Mouse (Mus musculus): Measurements from ENCODE around the gene Fzr1. TPM values are rescaled to one million over a fixed set of nuclear protein-coding genes. Genes with fewer than 3 reads are reported as not detected.
A peak's percentile ranks its signal among the peaks of the same experiment; 100 is the strongest.

Fzr1 gene
- total RNA-seq, 2 experiments from 2014 or later = 27.8 to 29.4 TPM

DNA sequence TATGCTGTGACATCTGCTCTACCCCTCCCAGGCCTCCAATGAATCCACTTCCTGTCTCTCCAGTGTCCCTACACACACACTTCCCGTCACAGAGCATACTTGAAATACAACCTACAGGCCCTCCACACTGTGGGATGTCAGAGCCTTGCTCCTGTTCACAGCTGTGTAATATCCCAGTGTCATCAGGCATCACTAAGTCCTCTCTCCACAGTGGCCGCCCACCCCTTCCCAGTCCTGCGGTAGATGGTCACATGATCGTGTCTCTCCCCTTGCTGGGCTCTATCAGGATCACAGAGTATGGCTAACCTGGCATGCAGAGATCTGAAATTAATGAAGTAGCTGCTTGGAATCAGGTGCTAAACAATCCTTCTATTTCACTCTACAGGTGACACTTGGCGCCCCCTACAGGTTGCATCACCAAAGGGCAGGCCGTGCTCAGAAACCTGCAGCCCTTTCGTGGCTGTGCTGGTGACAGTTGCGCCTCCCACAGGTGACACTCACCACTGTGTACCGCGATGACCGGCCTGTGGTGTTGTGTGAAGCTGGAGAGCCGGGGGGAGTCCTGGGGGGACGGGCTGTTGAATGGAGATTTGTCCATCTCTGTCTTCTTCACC is 27.4 kb upstream of the Fzr1 start:
- DNase-seq = peak in 1 of 2 experiments; percentile 74
- intact Hi-C loops (cut with DNase I) = no loop called here

DNA sequence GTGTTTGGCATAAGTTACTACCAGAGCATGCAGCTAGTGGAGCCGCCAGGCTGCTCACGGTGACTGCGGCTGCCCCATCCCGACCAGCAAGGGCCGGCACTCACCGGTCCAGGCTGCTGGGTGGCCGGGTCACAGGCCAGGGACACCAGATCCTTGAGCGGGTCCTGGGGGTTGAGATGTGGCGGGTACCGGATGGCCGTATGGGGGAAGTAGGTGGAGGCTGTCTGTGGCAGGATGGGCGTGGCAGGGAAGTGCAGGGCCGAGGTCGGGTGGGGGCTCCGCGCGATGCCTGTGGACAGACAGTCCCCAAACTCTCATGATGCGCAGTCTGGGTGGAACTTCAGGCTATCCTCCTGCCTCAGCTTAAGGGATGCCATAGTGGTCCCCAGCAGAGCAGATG is 26.4 kb upstream of the Fzr1 start:
- DNase-seq = peak in 1 of 2 experiments; percentile 52
- intact Hi-C loops (cut with DNase I) = no loop called here

DNA sequence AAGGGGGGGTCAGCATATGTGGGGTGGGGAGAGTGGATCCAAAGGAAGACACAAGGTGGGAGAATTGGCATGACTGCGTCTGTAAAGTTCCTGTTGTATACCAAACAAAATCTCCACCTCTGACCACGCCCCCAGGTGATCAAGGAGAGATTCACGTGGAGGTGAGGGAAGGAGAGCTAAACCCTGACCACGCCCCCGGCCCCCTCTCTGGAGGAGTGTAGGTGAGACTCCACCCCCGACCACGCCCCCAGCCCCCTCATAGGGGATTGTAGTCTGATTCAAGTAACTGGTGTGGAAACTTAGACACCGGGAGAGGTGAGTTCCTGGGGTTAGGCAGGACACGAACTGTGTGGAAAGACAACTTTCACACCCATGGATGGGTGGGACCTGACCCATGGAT is 25.8 kb upstream of the Fzr1 start:
- DNase-seq = no peak
- intact Hi-C loops (cut with DNase I) = no loop called here

DNA sequence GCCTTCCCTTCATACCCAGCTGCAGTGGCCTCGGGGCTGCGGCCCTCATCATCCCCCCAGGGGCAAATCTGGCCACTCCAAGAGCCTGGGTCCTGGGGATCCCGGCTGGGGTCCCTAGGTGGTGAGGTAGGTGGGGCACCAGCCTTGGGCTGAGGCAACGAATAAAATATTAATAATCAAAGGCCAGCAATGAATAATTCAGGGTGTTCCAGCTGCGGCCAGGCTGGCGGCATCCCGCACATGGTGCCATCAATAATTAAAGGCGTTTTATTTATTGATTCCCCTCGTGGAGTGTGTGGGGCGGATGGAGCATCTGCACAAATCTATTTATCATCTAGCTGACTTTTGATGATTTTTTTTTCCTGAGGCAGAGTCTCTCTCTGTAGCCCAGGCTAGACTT is 25.2 kb upstream of the Fzr1 start:
- no peak for DNase-seq
- intact Hi-C loops (cut with DNase I) = no loop called here

DNA sequence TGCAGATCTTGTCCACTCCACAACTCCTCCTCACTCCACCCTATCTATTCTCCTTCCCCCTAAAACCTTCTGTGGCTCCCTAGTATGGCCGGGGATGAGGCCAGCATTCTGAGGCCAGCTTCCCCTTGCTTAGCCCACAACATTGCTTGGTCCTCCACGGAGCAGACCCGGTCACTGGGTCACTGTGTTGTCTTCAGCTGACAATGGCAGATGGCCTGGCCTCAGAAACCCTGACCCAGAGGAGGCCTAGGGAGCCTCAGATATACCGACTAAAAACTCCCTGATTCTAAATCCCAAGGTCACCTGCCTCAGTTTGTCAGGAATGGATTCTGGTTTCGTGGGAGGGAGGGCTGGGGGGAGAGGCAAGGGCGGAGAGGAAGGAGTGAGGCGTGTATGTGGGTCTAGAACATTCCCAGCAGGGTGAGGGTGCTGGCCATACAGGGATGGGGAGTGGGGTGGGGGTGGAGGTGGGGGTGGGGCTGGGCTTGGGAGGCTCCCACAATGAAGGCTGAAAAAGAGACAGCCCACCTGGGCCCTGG is 24.0 kb upstream of the Fzr1 start:
- DNase-seq = no peak
- intact Hi-C loops (cut with DNase I) = no loop called here

DNA sequence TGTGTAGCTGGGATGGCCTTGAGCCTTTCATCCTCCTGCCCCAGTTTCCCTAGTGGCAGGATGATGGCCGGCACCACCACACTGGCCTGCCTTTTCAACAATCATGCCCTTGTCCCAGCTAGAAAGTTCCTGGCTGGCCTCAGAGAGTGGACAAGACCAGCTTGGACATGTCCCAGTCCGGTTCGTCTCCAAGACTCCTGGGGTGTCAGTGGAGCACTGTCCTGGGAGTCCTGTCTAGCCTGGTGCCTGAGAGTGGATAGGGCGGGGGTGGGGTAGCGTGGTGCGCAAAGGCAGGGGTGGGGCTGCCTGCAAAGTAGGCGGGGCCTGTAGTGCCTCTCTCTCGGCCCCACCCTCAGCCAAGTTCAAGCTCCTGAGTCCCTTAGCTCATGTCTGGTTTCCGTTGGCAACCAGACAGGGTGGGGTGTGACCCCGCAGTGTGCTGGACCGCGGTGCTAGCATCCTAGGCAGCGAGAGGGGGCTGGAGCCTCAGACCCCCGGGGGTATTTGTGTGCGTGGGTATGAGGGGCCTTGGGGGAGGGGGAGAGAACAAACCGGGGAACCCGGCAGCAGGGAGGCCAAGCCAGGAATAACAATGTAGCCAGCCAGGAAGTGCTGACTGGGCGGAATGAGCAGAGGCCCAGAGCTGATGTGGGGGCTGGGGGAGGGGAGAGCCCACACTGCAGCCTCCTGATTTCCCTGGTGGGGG is 23.4 kb upstream of the Fzr1 start:
- intact Hi-C loops (cut with DNase I) = no loop called here
- peak; percentile 77 to 84 for DNase-seq

DNA sequence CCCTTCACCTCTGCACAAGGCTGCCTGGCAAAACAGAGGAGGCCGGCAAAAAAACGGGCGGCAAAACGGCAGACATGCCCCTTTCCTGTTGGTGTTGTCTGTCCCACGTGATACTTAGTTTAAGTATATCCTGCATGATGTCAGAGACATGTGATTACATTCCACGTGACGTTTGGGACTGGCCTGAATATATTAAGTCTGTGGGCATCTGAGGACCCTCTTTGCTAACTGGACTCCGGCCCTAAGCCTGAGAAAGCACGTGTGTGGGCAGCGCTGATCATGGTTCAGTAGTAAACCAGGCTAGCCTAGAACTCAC is 22.8 kb upstream of the Fzr1 start:
- intact Hi-C loops (cut with DNase I) = no loop called here

DNA sequence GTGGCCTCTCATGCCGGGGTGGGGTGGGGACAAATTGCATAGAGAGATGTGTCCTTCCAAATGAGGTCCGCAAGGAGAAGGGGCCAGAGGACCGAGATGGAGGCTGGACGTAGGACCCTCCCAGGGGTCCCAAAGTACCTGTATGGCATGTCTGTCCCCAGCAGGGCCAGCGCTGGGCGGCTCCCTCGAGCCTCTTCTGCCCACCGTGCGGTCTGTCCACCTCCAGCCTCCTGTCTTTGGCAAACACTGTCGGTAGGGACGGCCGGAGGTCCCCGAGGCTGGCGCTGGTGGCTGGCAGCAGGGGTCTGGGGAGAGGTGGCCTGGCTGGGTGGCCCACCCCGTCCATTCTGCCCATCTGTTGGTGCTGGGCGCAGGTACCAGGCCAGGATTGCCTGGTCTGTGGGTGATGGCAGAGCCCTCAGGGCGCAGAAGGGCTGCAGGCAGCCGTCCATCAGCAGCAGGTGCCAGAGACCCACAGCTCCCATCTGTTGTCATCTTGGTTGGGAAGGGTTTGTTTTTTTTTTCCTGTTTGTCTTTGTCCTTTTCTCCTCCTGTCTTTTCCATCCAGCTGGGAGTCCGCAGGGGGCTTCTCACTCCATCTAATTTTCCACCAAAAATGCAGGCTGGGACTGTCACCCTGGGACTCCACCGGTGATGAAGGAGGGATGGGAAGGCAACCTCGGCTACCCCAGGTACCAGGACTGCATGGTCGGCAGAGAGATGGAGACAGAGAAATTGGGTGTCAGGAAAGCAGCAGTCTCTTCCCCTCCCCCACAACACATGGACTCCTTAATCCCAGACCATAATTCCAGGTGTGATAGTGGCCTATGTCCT is 22.3 kb upstream of the Fzr1 start:
- no peak for DNase-seq
- intact Hi-C loops (cut with DNase I) = no loop called here

More for the DNA sequence above, 22.8 kb upstream of the Fzr1 start:
- no peak for DNase-seq

DNA sequence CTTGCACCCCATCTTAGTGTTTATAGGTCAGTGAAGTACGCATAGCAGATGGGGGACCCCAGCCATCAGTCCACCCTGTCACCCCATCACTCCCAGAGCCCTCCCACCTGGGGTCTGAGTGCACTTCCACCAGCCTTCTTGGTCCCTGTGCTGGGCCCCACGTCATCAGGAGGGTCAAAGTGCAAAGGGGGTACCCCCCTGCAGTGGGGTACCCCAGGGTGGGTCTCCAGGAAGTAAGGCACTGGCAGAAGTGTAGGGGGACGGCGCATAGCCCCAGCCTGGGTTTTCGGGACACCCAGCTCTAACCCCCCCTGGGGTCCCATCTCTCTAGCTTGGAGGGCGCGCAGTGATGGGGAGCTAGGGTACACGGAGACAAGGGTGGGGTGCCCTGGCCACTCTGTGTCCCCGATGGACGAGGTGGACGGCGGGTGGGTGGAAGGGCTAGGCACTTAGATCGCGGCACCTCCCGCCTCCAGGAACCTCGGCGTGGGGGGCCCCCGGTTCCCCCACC is 21.5 kb upstream of the Fzr1 start:
- DNase-seq = no peak
- intact Hi-C loops (cut with DNase I) = no loop called here

DNA sequence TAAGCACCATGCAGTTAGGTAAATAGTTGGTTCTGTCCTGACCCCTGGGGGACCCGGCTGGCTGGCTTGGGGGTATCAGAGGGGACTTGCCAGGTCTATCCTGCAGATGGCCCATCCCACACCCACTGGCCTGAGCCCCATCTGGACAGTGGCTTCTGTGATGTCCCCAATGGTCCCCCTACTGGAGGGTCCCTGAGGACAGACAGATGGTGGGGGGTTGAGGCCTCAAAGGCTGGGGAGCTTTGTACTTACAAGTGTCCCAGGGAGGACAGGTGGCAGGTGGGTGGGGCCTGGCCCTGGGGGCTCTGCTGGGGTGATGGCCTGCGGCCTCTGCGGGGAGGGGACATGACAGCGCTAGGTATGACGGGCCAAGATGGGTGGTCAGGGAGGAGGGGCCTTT is 21.0 kb upstream of the Fzr1 start:
- intact Hi-C loops (cut with DNase I) = no loop called here

DNA sequence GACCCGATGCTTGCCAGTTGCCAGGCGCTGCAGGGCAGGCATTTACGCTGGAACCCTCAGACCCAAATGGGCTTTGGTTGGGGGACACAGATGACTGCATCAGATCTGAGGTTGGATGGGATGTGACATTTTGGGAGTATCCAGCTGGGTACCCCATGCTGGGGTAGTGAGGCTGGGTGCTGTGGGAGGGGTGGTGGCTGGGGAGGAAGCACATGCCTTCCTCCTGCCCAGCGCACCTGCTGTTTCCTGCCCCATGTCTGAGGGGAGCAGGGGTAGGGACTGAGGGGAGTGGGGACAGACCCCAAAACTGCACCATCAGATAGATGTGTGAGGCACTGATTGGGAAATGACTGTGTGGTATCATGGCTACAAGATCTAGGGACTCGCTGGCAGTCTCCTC is 18.4 kb upstream of the Fzr1 start:
- intact Hi-C loops (cut with DNase I) = no loop called here

More for the DNA sequence above, 21.0 kb upstream of the Fzr1 start:
- DNase-seq = no peak

DNA sequence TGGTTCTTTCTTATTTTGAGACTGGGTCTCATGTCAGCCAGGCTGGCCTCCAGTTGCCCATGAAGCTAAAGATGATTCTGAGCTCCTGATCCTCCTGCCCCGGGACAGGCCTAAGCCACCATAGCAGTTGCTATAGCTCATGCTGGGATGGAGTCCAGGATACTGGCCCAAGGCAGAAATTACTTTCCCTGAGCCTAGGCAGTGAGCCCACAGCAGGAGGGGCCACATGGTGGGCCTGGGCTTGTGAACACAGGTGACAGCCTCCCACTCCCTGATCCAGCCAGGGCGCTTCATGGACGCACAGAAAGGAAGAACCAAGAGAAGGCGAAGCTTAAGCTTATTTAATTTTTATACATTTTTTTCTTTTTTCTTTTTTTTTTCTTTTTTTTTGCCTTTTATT is 17.5 kb upstream of the Fzr1 start:
- no peak for DNase-seq
- intact Hi-C loops (cut with DNase I) = loop anchor here (2.0 kb wide), 1 partner anchor 45 kb away; no protein-coding TSS in a partner anchor

More for the DNA sequence above, 18.4 kb upstream of the Fzr1 start:
- DNase-seq = no peak

DNA sequence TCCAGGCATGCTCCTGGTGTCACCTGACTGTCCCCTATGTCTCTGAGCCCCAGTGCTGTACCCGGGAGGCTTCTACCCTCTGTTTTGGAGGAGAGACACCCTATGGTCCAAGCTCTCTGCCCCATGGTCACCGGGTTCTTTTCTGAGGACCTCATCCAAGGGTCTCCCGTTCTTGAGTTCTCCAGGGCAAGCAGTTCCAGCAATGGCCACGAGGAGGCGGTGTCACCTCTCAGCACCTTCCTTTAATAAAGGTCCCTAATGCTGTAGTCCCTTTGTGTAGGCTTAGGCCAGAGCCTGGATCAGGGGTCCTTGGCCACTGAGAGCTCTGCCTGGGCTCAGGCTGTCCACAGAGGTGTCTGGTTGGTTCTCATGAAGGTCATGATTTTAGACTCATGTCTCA is 16.8 kb upstream of the Fzr1 start:
- DNase-seq = peak; percentile 78 to 86
- intact Hi-C loops (cut with DNase I) = loop anchor here (2.0 kb wide), 1 partner anchor 46 kb away; no protein-coding TSS in a partner anchor

DNA sequence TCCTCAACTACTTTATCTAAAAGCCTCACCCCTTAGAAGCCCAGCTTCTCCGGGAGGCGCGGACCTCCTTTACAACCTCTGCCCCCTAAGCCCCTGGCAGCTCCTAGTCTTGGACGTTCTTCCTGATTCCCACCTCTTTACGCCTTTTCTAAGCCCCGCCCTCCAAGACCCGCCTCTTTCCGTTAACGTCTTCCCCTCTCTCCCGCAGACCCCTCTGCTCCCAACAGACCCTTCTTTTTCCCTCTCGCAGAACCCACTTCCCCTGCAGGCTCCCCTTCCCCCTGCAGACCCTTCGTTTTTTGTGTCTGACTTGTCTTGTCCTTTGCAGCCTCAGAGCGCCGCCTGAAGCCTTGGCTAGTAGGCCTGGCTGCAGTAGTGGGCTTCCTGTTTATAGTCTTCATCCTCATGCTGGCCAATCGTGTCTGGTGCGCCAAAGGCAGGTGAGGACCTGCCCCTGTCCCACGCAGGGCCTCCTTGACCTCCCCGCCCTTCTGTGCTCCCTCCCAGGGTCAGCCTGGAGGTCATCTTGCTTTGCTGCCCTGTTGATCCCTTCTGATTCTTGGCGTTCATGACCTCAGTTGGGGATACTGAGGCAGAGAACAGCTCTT is 15.2 kb upstream of the Fzr1 start:
- intact Hi-C loops (cut with DNase I) = loop anchor here (2.0 kb wide), 1 partner anchor 47 kb away; no protein-coding TSS in a partner anchor
- peak; percentile 56 to 63 for DNase-seq

DNA sequence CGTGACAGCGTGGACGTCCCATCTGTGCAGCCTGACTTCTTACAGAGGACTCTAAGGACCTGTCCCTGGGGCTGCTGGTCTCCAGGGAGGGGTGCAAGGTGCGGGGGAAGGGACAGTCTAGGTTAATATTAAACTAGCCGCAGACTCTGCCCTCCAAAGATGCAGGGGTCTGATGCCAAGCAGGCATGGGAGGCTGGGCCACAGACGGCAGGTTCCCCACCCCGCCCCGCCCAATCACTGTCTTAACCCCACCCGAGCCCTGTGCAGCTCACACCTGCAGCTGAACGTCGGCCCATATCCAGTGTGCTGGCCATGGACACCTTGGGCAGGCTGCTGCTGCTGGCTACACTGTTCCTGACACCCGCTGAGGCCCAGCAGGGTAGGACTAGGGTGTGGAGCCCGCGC is 14.5 kb upstream of the Fzr1 start, which contains the start of gene Smim24:
Gene Smim24, plus strand, starts transcription at position 271 of the 405 bp plus-strand sequence.
- intact Hi-C loops (cut with DNase I) = no loop called here
- DNase-seq = no peak

DNA sequence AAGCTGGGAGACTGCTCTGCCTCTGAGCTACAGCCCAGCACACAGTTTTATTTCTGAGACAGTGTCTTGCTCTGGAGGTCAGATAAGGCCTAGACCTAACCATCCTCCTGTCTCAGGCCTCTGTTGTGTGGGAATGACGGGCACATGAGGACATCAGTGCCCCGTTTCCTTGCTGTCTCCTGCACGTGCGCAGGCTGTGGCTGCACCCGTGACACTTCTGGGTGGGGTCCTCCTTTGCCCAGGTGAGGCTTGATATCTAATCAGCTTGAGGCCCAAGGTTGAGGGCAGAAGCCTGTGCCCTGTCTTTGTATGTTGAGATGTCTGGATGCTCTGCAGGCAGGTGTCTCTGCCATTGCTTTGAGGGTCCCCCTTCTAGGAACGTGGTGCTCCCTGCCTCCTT is 14.0 kb upstream of the Fzr1 start:
- intact Hi-C loops (cut with DNase I) = no loop called here
- no peak for DNase-seq

DNA sequence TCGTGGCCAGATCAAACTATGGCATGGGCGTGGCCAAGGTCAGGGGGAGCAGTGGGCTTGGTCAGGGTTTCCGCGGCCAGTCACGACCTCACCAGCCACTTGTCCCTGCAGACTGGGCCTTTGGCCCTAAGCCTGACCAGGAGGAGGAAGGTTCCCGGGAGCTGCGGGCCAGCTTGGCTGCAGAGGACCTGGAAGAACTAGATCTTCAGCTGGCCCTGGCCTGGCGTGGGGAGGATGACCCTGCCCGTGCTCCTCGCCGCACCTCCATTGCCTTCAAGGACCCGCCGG is 12.3 kb upstream of the Fzr1 start:
- DNase-seq = no peak
- intact Hi-C loops (cut with DNase I) = no loop called here

DNA sequence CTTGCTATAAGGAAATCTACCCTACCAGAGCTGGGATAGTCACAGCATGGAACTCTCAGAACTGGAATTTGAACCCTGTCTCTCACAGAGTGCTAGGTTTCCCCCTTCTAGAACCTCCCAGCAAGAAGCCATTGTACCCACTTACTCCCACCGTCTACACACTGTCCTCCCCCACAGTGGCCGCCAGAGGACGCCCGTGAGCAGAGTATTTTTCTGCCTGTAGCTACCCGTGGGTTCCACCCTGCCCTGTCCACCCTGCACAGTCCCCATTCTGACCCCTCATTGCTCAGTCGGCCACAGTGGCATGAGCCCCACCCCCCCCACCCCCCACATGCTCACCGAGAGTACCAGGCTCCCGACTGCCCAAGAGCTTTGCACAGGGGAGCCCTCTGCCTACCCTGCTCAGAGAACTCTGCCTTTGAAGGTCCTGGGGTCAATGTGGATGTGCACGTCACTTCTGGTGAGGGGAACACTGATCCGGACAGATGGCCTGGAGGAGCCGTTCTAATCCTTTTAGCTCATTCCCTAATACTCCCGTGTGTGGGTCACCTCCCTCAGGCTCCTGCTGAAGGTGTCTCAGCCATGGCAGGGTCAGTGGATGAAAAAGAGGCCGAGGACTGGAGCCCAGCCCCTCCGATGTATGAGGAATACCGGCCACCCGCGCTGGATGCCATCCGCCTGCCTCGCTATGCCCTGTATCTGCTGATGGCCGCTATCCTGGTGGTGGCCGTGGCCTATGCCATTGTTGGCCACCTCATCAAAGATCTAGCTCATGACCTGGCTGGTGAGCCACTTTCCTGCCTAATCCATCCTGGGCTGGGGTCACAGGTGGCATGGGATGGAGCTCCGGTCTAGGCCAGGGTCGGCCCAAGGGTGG is 11.7 kb upstream of the Fzr1 start:
- intact Hi-C loops (cut with DNase I) = loop anchor here (1.0 to 10.0 kb wide), 2 partner anchors 60 to 155 kb away; partner anchors contain the start of gene Gna11
- DNase-seq = peak; percentile 85

DNA sequence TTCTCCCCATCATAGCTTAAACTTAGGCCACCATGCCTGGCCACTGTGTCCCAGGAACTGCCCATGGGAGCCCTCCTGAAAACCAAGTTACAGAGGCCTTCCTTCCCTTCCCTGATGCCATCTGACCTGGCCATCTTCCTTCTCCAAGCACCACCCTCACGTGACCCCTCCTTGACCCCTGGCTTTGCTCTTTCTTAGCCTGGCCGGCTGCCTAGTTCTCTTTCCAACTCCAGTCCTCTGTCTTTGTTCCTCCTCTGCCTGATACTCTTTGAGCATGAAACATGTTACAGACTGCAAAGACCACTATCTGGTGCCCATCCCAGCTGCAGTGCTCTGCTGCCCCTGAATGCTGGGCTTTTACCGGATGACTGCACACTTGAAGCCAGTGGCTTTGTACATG is 11.1 kb upstream of the Fzr1 start:
- peak in 1 of 2 experiments; percentile 19 for DNase-seq
- intact Hi-C loops (cut with DNase I) = loop anchor here (1.0 to 10.0 kb wide), 2 partner anchors 61 to 155 kb away; partner anchors contain the start of gene Gna11
